Mouse (Mus musculus): ENCODE results near the gene Il1r1. TPM values are rescaled to one million over a fixed set of nuclear protein-coding genes. Genes with fewer than 3 reads are reported as not detected.

The Il1r1 gene
- polyA plus RNA-seq, 1 experiment = 3.4 TPM

DNA sequence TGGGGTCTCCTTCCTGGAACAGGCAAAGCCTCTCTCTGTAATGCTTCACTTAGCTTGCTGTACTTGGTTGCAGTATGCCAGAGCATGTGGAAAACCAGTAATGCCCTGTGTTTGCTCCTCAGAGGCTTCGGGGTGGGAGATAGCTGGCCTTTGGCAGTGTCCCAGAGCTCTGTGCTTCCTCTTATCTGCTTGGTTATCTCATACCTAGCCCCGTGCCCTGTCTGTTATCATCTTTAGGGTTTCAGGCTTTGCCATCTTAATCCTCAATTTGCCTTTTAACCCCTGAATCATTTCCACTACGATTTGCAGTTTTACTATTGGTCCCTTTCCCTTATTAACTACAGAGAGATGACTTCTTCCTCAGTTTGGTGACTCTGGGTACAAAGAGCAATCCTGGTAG is 6.3 kb upstream of the Il1r1 start:
- 83% methylated on average over 3 of the region's 3 CpGs for WGBS
- no peak for DNase-seq
- no peak overlapping the region for H3K27ac ChIP-seq (ENCODE audit: insufficient read depth, low read depth, low read length)
- H3K4me3 ChIP-seq (ENCODE audit: insufficient read depth, low read depth, low read length) = no peak overlapping the region
- H3K27me3 ChIP-seq (replicated peaks; ENCODE audit: control insufficient read depth, insufficient read depth, low read length) = no peaks in the 10 kb centered on the region
- H3K4me1 ChIP-seq (ENCODE audit: control insufficient read depth, insufficient read depth, low read length) = no peaks in the 10 kb centered on the region
- H3K36me3 ChIP-seq (ENCODE audit: control insufficient read depth, insufficient read depth, low read length) = no peaks in the 10 kb centered on the region
- TF ChIP-seq CTCF (conservative IDR thresholded peaks at IDR 0.05; ENCODE audit: insufficient read depth, insufficient read length, low read depth, low read length) (no peak), POLR2A (IDR thresholded peaks at IDR 0.05; ENCODE audit: low read depth, low read length) (no peak)

- Histone ChIP-seq H3K4me1 (ENCODE audit: control insufficient read depth, insufficient read depth, low read length) (no peaks in the 10 kb centered on the region), H3K27me3 (replicated peaks; ENCODE audit: control insufficient read depth, insufficient read depth, low read length) (no peaks in the 10 kb centered on the region), H3K27ac (ENCODE audit: insufficient read depth, low read depth, low read length) (no peak overlapping the region), H3K4me3 (ENCODE audit: insufficient read depth, low read depth, low read length) (no peak overlapping the region), H3K36me3 (ENCODE audit: control insufficient read depth, insufficient read depth, low read length) (no peaks in the 10 kb centered on the region)
- TF ChIP-seq POLR2A (IDR thresholded peaks at IDR 0.05; ENCODE audit: low read depth, low read length) (no peak), CTCF (conservative IDR thresholded peaks at IDR 0.05; ENCODE audit: insufficient read depth, insufficient read length, low read depth, low read length) (no peak)
- DNase-seq = no peak
- 31% methylated on average over 1 of the region's 1 CpGs for WGBS
These were observed 4.3 kb upstream of the Il1r1 start for GRCm38 (mm10) chr1:40220549-40220948.

- no peak overlapping the region for H3K27ac ChIP-seq (ENCODE audit: insufficient read depth, low read depth, low read length)
- peak; percentile 36 for DNase-seq
- TF ChIP-seq CTCF (conservative IDR thresholded peaks at IDR 0.05; ENCODE audit: insufficient read depth, insufficient read length, low read depth, low read length) = no peak
- no peak for TF ChIP-seq POLR2A (IDR thresholded peaks at IDR 0.05; ENCODE audit: low read depth, low read length)
- no peaks in the 10 kb centered on the region for H3K4me1 ChIP-seq (ENCODE audit: control insufficient read depth, insufficient read depth, low read length)
- no peaks in the 10 kb centered on the region for H3K36me3 ChIP-seq (ENCODE audit: control insufficient read depth, insufficient read depth, low read length)
- H3K27me3 ChIP-seq (replicated peaks; ENCODE audit: control insufficient read depth, insufficient read depth, low read length) = no peaks in the 10 kb centered on the region
- no peak overlapping the region for H3K4me3 ChIP-seq (ENCODE audit: insufficient read depth, low read depth, low read length)
- WGBS = 39% methylated on average over 4 of the region's 4 CpGs
These were observed 3.0 kb upstream of the Il1r1 start for GRCm38 (mm10) chr1:40221864-40222263.

DNA sequence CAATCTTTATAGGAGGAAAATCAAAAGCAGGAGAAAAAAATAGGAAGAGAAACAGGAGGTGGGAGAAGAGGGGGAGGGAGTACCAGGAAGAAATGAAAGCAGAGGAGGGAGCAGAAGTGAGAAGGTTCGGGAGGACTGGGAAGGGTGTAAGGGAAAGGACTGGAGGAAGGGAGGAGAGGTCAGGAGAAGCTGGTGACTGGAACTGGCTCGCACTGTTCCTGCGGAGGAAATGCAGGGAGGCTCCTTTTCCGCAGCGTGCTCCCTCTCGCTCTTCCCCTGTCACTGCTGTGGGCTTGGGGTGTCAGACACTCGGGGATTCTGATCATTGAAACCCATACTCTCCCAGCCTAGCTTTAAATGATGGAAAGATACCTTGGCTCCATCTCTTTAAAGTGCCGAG is 2.2 kb upstream of the Il1r1 start:
- peak; percentile 34 for DNase-seq
- 51% methylated on average over 8 of the region's 8 CpGs for WGBS
- H3K27ac ChIP-seq (ENCODE audit: insufficient read depth, low read depth, low read length) = 0 out of 2 replicates have a peak overlapping the region, but pooled peaks have one; percentile 13

GRCm38 (mm10) chr1:40223591-40223990 is 1.3 kb upstream of the Il1r1 start:
- no peaks in the 10 kb centered on the region for H3K27me3 ChIP-seq (replicated peaks; ENCODE audit: control insufficient read depth, insufficient read depth, low read length)
- H3K4me3 ChIP-seq (ENCODE audit: insufficient read depth, low read depth, low read length) = no peak overlapping the region
- WGBS = 79% methylated on average over 2 of the region's 2 CpGs
- DNase-seq = peak; percentile 29
- no peaks in the 10 kb centered on the region for H3K36me3 ChIP-seq (ENCODE audit: control insufficient read depth, insufficient read depth, low read length)
- H3K4me1 ChIP-seq (ENCODE audit: control insufficient read depth, insufficient read depth, low read length) = no peaks in the 10 kb centered on the region
- H3K27ac ChIP-seq (ENCODE audit: insufficient read depth, low read depth, low read length) = no peak overlapping the region
- TF ChIP-seq CTCF (conservative IDR thresholded peaks at IDR 0.05; ENCODE audit: insufficient read depth, insufficient read length, low read depth, low read length) = no peak
- no peak for TF ChIP-seq POLR2A (IDR thresholded peaks at IDR 0.05; ENCODE audit: low read depth, low read length)

More for the DNA sequence above, 2.2 kb upstream of the Il1r1 start:
- Histone ChIP-seq H3K4me3 (ENCODE audit: insufficient read depth, low read depth, low read length) (no peak overlapping the region), H3K36me3 (ENCODE audit: control insufficient read depth, insufficient read depth, low read length) (no peaks in the 10 kb centered on the region), H3K27me3 (replicated peaks; ENCODE audit: control insufficient read depth, insufficient read depth, low read length) (no peaks in the 10 kb centered on the region), H3K4me1 (ENCODE audit: control insufficient read depth, insufficient read depth, low read length) (no peaks in the 10 kb centered on the region)
- no peak for TF ChIP-seq POLR2A (IDR thresholded peaks at IDR 0.05; ENCODE audit: low read depth, low read length)
- TF ChIP-seq CTCF (conservative IDR thresholded peaks at IDR 0.05; ENCODE audit: insufficient read depth, insufficient read length, low read depth, low read length) = no peak

DNA sequence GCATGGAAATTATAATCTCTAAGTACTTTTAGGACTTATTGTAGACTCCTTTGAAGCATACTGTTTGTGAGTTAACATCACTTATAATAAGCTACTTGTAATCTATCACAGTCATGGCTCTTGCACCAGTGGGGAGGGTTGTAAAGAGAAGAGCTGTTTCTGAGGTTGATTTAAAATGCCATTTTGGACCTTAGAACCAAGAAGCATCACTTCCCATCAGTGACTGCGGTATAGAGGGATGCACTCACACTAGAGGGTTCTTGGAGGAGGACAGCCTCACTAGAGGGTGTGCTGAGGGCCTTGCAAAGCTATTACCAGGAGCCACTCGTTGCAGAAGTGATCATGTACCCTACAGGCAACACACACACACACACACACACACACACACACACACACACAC is 700 bp downstream of the Il1r1 start:
- no peak for DNase-seq
- Histone ChIP-seq H3K4me1 (ENCODE audit: control insufficient read depth, insufficient read depth, low read length) (no peaks in the 10 kb centered on the region), H3K4me3 (ENCODE audit: insufficient read depth, low read depth, low read length) (0 out of 2 replicates have a peak overlapping the region, but pooled peaks have one; percentile 4), H3K27ac (ENCODE audit: insufficient read depth, low read depth, low read length) (no peak overlapping the region), H3K36me3 (ENCODE audit: control insufficient read depth, insufficient read depth, low read length) (no peaks in the 10 kb centered on the region), H3K27me3 (replicated peaks; ENCODE audit: control insufficient read depth, insufficient read depth, low read length) (no peaks in the 10 kb centered on the region)
- 60% methylated on average over 2 of the region's 2 CpGs for WGBS
- TF ChIP-seq CTCF (conservative IDR thresholded peaks at IDR 0.05; ENCODE audit: insufficient read depth, insufficient read length, low read depth, low read length) (no peak), POLR2A (IDR thresholded peaks at IDR 0.05; ENCODE audit: low read depth, low read length) (no peak)

GRCm38 (mm10) chr1:40229033-40229432 is 4.2 kb downstream of the Il1r1 start:
- TF ChIP-seq POLR2A (IDR thresholded peaks at IDR 0.05; ENCODE audit: low read depth, low read length) (no peak), CTCF (conservative IDR thresholded peaks at IDR 0.05; ENCODE audit: insufficient read depth, insufficient read length, low read depth, low read length) (no peak)
- H3K36me3 ChIP-seq (ENCODE audit: control insufficient read depth, insufficient read depth, low read length) = no peaks in the 10 kb centered on the region
- DNase-seq = no peak
- H3K27me3 ChIP-seq (replicated peaks; ENCODE audit: control insufficient read depth, insufficient read depth, low read length) = no peaks in the 10 kb centered on the region
- H3K27ac ChIP-seq (ENCODE audit: insufficient read depth, low read depth, low read length) = no peak overlapping the region
- WGBS = 93% methylated on average over 3 of the region's 3 CpGs
- no peak overlapping the region for H3K4me3 ChIP-seq (ENCODE audit: insufficient read depth, low read depth, low read length)
- H3K4me1 ChIP-seq (ENCODE audit: control insufficient read depth, insufficient read depth, low read length) = no peaks in the 10 kb centered on the region
